Mouse (Mus musculus): ENCODE data around the gene Zfp986. TPM values are rescaled to one million over a fixed set of nuclear protein-coding genes. Genes with fewer than 3 reads are reported as not detected.
"Not testable (repeated sequence)": the region's sequence is repeated elsewhere in the genome, so short reads cannot be mapped to it uniquely, and the experiment has no call there.

Zfp986 gene
- polyA plus RNA-seq (2015; fragmentation: Nextera tagmentation; extraction: Ambion mirVana) = not detected in 2 replicates

GRCm38 (mm10) chr4:145868494-145868893 is at the start of gene Zfp986:
Gene Zfp986, plus strand, starts transcription at chr4:145868794.
- H3K9ac ChIP-seq = not testable (repeated sequence)
- 80% methylated on average over 3 of the region's 3 CpGs for WGBS

GRCm38 (mm10) chr4:145819946-145820345 is 48.6 kb upstream of the Zfp986 start:
- not testable (repeated sequence) for H3K9ac ChIP-seq; H3K9me3 ChIP-seq (replicated peaks); H3K27ac ChIP-seq; H3K27me3 ChIP-seq; ATAC-seq (replicated peaks; ENCODE audit: low FRiP score); H3K4me2 ChIP-seq; H3K4me1 ChIP-seq; H3K36me3 ChIP-seq; H3K4me3 ChIP-seq (replicated peaks)
- no CpG with 5 or more reads among the region's 2 CpGs for WGBS

More at GRCm38 (mm10) chr4:145868494-145868893, at the start of gene Zfp986:
- H3K36me3 ChIP-seq; H3K27me3 ChIP-seq; H3K4me1 ChIP-seq; H3K4me3 ChIP-seq (replicated peaks); H3K4me2 ChIP-seq; H3K27ac ChIP-seq; ATAC-seq (replicated peaks; ENCODE audit: low FRiP score); H3K9me3 ChIP-seq (replicated peaks): not testable (repeated sequence)

- not testable (repeated sequence) for H3K4me3 ChIP-seq (replicated peaks); H3K27ac ChIP-seq; H3K9me3 ChIP-seq (replicated peaks); H3K36me3 ChIP-seq; H3K9ac ChIP-seq; H3K27me3 ChIP-seq; H3K4me2 ChIP-seq; H3K4me1 ChIP-seq
- ATAC-seq (replicated peaks; ENCODE audit: low FRiP score) = 0 out of 2 replicates have a peak, but pooled peaks have one; percentile 36
- WGBS = 83% methylated on average over 3 of the region's 8 CpGs
Observed at GRCm38 (mm10) chr4:145825606-145826005, 43.0 kb upstream of the Zfp986 start.

GRCm38 (mm10) chr4:145831328-145832062 is 37.1 kb upstream of the Zfp986 start:
- not testable (repeated sequence) for H3K27ac ChIP-seq; H3K9ac ChIP-seq; H3K4me3 ChIP-seq (replicated peaks); H3K9me3 ChIP-seq (replicated peaks); H3K4me2 ChIP-seq; H3K4me1 ChIP-seq; H3K27me3 ChIP-seq; H3K36me3 ChIP-seq
- WGBS = 98% methylated on average over 1 of the region's 14 CpGs
- ATAC-seq (replicated peaks; ENCODE audit: low FRiP score) = peak; percentile 50; the same call in 1 of the 2 replicates

- H3K9ac ChIP-seq; H3K4me2 ChIP-seq; H3K4me3 ChIP-seq (replicated peaks); H3K36me3 ChIP-seq; H3K27me3 ChIP-seq; H3K4me1 ChIP-seq; H3K27ac ChIP-seq: not testable (repeated sequence)
- H3K9me3 ChIP-seq (replicated peaks) = peaks cover 11% of the 10 kb centered on the region
- ATAC-seq (replicated peaks; ENCODE audit: low FRiP score) = peak; percentile 44
- 82% methylated on average over 7 of the region's 18 CpGs for WGBS
Observed at GRCm38 (mm10) chr4:145836300-145836862, 32.2 kb upstream of the Zfp986 start.

- not testable (repeated sequence) for H3K4me3 ChIP-seq (replicated peaks); H3K9ac ChIP-seq; H3K27me3 ChIP-seq; H3K4me2 ChIP-seq; H3K4me1 ChIP-seq; H3K27ac ChIP-seq; H3K36me3 ChIP-seq
- H3K9me3 ChIP-seq (replicated peaks) = peaks cover 11% of the 10 kb centered on the region
- WGBS = 67% methylated on average over 53 of the region's 75 CpGs
- ATAC-seq (replicated peaks; ENCODE audit: low FRiP score) = peak; percentile 91
Observed at GRCm38 (mm10) chr4:145836863-145837440, 31.6 kb upstream of the Zfp986 start.

- H3K27ac ChIP-seq; H3K4me3 ChIP-seq (replicated peaks); H3K4me1 ChIP-seq; H3K9me3 ChIP-seq (replicated peaks); H3K36me3 ChIP-seq; H3K4me2 ChIP-seq; H3K9ac ChIP-seq; H3K27me3 ChIP-seq: not testable (repeated sequence)
- ATAC-seq (replicated peaks; ENCODE audit: low FRiP score) = 0 out of 2 replicates have a peak, but pooled peaks have one; percentile 61
Observed at GRCm38 (mm10) chr4:145846793-145847192, 21.8 kb upstream of the Zfp986 start.

- H3K4me1 ChIP-seq; H3K4me2 ChIP-seq; H3K9me3 ChIP-seq (replicated peaks); H3K27ac ChIP-seq; H3K4me3 ChIP-seq (replicated peaks); H3K27me3 ChIP-seq; H3K9ac ChIP-seq; H3K36me3 ChIP-seq: not testable (repeated sequence)
- ATAC-seq (replicated peaks; ENCODE audit: low FRiP score) = peak; percentile 12; the same call in 1 of the 2 replicates
- 79% methylated on average over 4 of the region's 4 CpGs for WGBS
Observed at GRCm38 (mm10) chr4:145848183-145848890, 20.3 kb upstream of the Zfp986 start.

- H3K4me1 ChIP-seq; H3K36me3 ChIP-seq; H3K27ac ChIP-seq; H3K9me3 ChIP-seq (replicated peaks); H3K4me3 ChIP-seq (replicated peaks); H3K4me2 ChIP-seq; H3K9ac ChIP-seq; H3K27me3 ChIP-seq: not testable (repeated sequence)
- 84% methylated on average over 3 of the region's 3 CpGs for WGBS
- ATAC-seq (replicated peaks; ENCODE audit: low FRiP score) = peak; percentile 17; the same call in 1 of the 2 replicates
Observed at GRCm38 (mm10) chr4:145848891-145849214, 19.7 kb upstream of the Zfp986 start.

- H3K36me3 ChIP-seq; H3K4me2 ChIP-seq; ATAC-seq (replicated peaks; ENCODE audit: low FRiP score); H3K9me3 ChIP-seq (replicated peaks); H3K4me3 ChIP-seq (replicated peaks); H3K4me1 ChIP-seq; H3K27ac ChIP-seq; H3K27me3 ChIP-seq; H3K9ac ChIP-seq: not testable (repeated sequence)
- WGBS = 67% methylated on average over 8 of the region's 9 CpGs
Observed at GRCm38 (mm10) chr4:145851421-145851820, 17.2 kb upstream of the Zfp986 start.

- not testable (repeated sequence) for H3K27ac ChIP-seq; H3K4me2 ChIP-seq; H3K4me1 ChIP-seq; H3K9me3 ChIP-seq (replicated peaks); H3K36me3 ChIP-seq; H3K27me3 ChIP-seq; H3K9ac ChIP-seq; H3K4me3 ChIP-seq (replicated peaks); ATAC-seq (replicated peaks; ENCODE audit: low FRiP score)
- WGBS = 90% methylated on average over 5 of the region's 8 CpGs
Observed at GRCm38 (mm10) chr4:145863872-145864271, 4.7 kb upstream of the Zfp986 start.

Data from kidney, embryonic 15.5 days (tissue).